Mouse (Mus musculus): Measurements from ENCODE around the gene March1. TPM values are rescaled to one million over a fixed set of nuclear protein-coding genes. Genes with fewer than 3 reads are reported as not detected.

March1 gene
- polyA plus RNA-seq, 1 experiment from 2014 or later, result 0.78 TPM

- Histone ChIP-seq H3K9me3 (ENCODE audit: control insufficient read depth, low read length) (no peaks in the 10 kb centered on the region), H3K4me3 (ENCODE audit: control insufficient read depth in 1 of 2, insufficient read depth in 1 of 2, low read depth in 1 of 2, low read length in 2 of 2) (no peak overlapping the region), H3K36me3 (ENCODE audit: control insufficient read depth, insufficient read depth, low read length) (no peaks in the 10 kb centered on the region), H3K4me2 (ENCODE audit: low read length) (no peak overlapping the region), H3K27me3 (ENCODE audit: control insufficient read depth, insufficient read depth, low read length) (no peaks in the 10 kb centered on the region), H3K9ac (ENCODE audit: low read length) (no peak overlapping the region), H3K27ac (replicated peaks in 1 of 2; ENCODE audit: control insufficient read depth in 1 of 2, insufficient read depth in 1 of 2, low read depth in 2 of 2, low read length in 2 of 2) (no peak overlapping the region), H3K4me1 (ENCODE audit: control insufficient read depth in 2 of 2, insufficient read depth in 2 of 2, low read length in 2 of 2) (no peaks in the 10 kb centered on the region)
- whole genome bisulfite sequencing, result 92% methylated on average over 1 of the region's 1 CpGs
- no peak for ATAC-seq (ENCODE audit: insufficient number of reproducible peaks, insufficient read depth, low FRiP score, low read depth)
Observed at GRCm38 (mm10) chr8:66179336-66179735, 561.6 kb downstream of the March1 start.

- ATAC-seq (ENCODE audit: insufficient number of reproducible peaks, insufficient read depth, low FRiP score, low read depth), result no peak
- no peak overlapping the region for H3K27ac ChIP-seq (replicated peaks in 1 of 2; ENCODE audit: control insufficient read depth in 1 of 2, insufficient read depth in 1 of 2, low read depth in 2 of 2, low read length in 2 of 2)
- no peak overlapping the region for H3K4me2 ChIP-seq (ENCODE audit: low read length)
- no peaks in the 10 kb centered on the region for H3K36me3 ChIP-seq (ENCODE audit: control insufficient read depth, insufficient read depth, low read length)
- H3K27me3 ChIP-seq (ENCODE audit: control insufficient read depth, insufficient read depth, low read length), result no peaks in the 10 kb centered on the region
- no peak overlapping the region for H3K4me3 ChIP-seq (ENCODE audit: control insufficient read depth in 1 of 2, insufficient read depth in 1 of 2, low read depth in 1 of 2, low read length in 2 of 2)
- no peaks in the 10 kb centered on the region for H3K4me1 ChIP-seq (ENCODE audit: control insufficient read depth in 2 of 2, insufficient read depth in 2 of 2, low read length in 2 of 2)
- H3K9me3 ChIP-seq (ENCODE audit: control insufficient read depth, low read length), result no peaks in the 10 kb centered on the region
- WGBS, result 30% methylated on average over 4 of the region's 4 CpGs
- H3K9ac ChIP-seq (ENCODE audit: low read length), result no peak overlapping the region
Observed at GRCm38 (mm10) chr8:66181265-66181664, 563.6 kb downstream of the March1 start.

GRCm38 (mm10) chr8:66182257-66182656, 564.6 kb downstream of the March1 start:
- Histone ChIP-seq H3K9me3 (ENCODE audit: control insufficient read depth, low read length) (no peaks in the 10 kb centered on the region), H3K27ac (replicated peaks in 1 of 2; ENCODE audit: control insufficient read depth in 1 of 2, insufficient read depth in 1 of 2, low read depth in 2 of 2, low read length in 2 of 2) (no peak overlapping the region), H3K4me2 (ENCODE audit: low read length) (no peak overlapping the region), H3K9ac (ENCODE audit: low read length) (no peak overlapping the region), H3K36me3 (ENCODE audit: control insufficient read depth, insufficient read depth, low read length) (no peaks in the 10 kb centered on the region), H3K4me3 (ENCODE audit: control insufficient read depth in 1 of 2, insufficient read depth in 1 of 2, low read depth in 1 of 2, low read length in 2 of 2) (no peak overlapping the region), H3K27me3 (ENCODE audit: control insufficient read depth, insufficient read depth, low read length) (no peaks in the 10 kb centered on the region), H3K4me1 (ENCODE audit: control insufficient read depth in 2 of 2, insufficient read depth in 2 of 2, low read length in 2 of 2) (no peaks in the 10 kb centered on the region)
- no peak for ATAC-seq (ENCODE audit: insufficient number of reproducible peaks, insufficient read depth, low FRiP score, low read depth)
- WGBS, result 63% methylated on average over 3 of the region's 3 CpGs

- H3K36me3 ChIP-seq (ENCODE audit: control insufficient read depth, insufficient read depth, low read length), result no peaks in the 10 kb centered on the region
- ATAC-seq (ENCODE audit: insufficient number of reproducible peaks, insufficient read depth, low FRiP score, low read depth), result no peak
- H3K4me1 ChIP-seq (ENCODE audit: control insufficient read depth in 2 of 2, insufficient read depth in 2 of 2, low read length in 2 of 2), result no peaks in the 10 kb centered on the region
- no peaks in the 10 kb centered on the region for H3K27me3 ChIP-seq (ENCODE audit: control insufficient read depth, insufficient read depth, low read length)
- 69% methylated on average over 2 of the region's 2 CpGs for WGBS
- H3K9me3 ChIP-seq (ENCODE audit: control insufficient read depth, low read length), result no peaks in the 10 kb centered on the region
- no peak overlapping the region for H3K4me3 ChIP-seq (ENCODE audit: control insufficient read depth in 1 of 2, insufficient read depth in 1 of 2, low read depth in 1 of 2, low read length in 2 of 2)
- H3K4me2 ChIP-seq (ENCODE audit: low read length), result no peak overlapping the region
- no peak overlapping the region for H3K27ac ChIP-seq (replicated peaks in 1 of 2; ENCODE audit: control insufficient read depth in 1 of 2, insufficient read depth in 1 of 2, low read depth in 2 of 2, low read length in 2 of 2)
- H3K9ac ChIP-seq (ENCODE audit: low read length), result no peak overlapping the region
Observed at GRCm38 (mm10) chr8:66183454-66183853, 565.8 kb downstream of the March1 start.

GRCm38 (mm10) chr8:66185226-66185625, 567.5 kb downstream of the March1 start:
- Histone ChIP-seq H3K9ac (ENCODE audit: low read length) (no peak overlapping the region), H3K27ac (replicated peaks in 1 of 2; ENCODE audit: control insufficient read depth in 1 of 2, insufficient read depth in 1 of 2, low read depth in 2 of 2, low read length in 2 of 2) (no peak overlapping the region), H3K4me2 (ENCODE audit: low read length) (no peak overlapping the region), H3K36me3 (ENCODE audit: control insufficient read depth, insufficient read depth, low read length) (no peaks in the 10 kb centered on the region), H3K4me3 (ENCODE audit: control insufficient read depth in 1 of 2, insufficient read depth in 1 of 2, low read depth in 1 of 2, low read length in 2 of 2) (no peak overlapping the region), H3K4me1 (ENCODE audit: control insufficient read depth in 2 of 2, insufficient read depth in 2 of 2, low read length in 2 of 2) (no peaks in the 10 kb centered on the region), H3K9me3 (ENCODE audit: control insufficient read depth, low read length) (no peaks in the 10 kb centered on the region), H3K27me3 (ENCODE audit: control insufficient read depth, insufficient read depth, low read length) (no peaks in the 10 kb centered on the region)
- no peak for ATAC-seq (ENCODE audit: insufficient number of reproducible peaks, insufficient read depth, low FRiP score, low read depth)
- 89% methylated on average over 2 of the region's 2 CpGs for WGBS

GRCm38 (mm10) chr8:66194416-66194815, 576.7 kb downstream of the March1 start:
- no peak for ATAC-seq (ENCODE audit: insufficient number of reproducible peaks, insufficient read depth, low FRiP score, low read depth)
- Histone ChIP-seq H3K36me3 (ENCODE audit: control insufficient read depth, insufficient read depth, low read length) (no peaks in the 10 kb centered on the region), H3K4me3 (ENCODE audit: control insufficient read depth in 1 of 2, insufficient read depth in 1 of 2, low read depth in 1 of 2, low read length in 2 of 2) (no peak overlapping the region), H3K4me1 (ENCODE audit: control insufficient read depth in 2 of 2, insufficient read depth in 2 of 2, low read length in 2 of 2) (no peaks in the 10 kb centered on the region), H3K27ac (replicated peaks in 1 of 2; ENCODE audit: control insufficient read depth in 1 of 2, insufficient read depth in 1 of 2, low read depth in 2 of 2, low read length in 2 of 2) (no peak overlapping the region), H3K9me3 (ENCODE audit: control insufficient read depth, low read length) (no peaks in the 10 kb centered on the region), H3K4me2 (ENCODE audit: low read length) (no peak overlapping the region), H3K27me3 (ENCODE audit: control insufficient read depth, insufficient read depth, low read length) (no peaks in the 10 kb centered on the region), H3K9ac (ENCODE audit: low read length) (no peak overlapping the region)
- 75% methylated on average over 2 of the region's 2 CpGs for WGBS

GRCm38 (mm10) chr8:66200169-66200568, 582.5 kb downstream of the March1 start:
- no peaks in the 10 kb centered on the region for H3K9me3 ChIP-seq (ENCODE audit: control insufficient read depth, low read length)
- H3K4me3 ChIP-seq (ENCODE audit: control insufficient read depth in 1 of 2, insufficient read depth in 1 of 2, low read depth in 1 of 2, low read length in 2 of 2), result no peak overlapping the region
- H3K27me3 ChIP-seq (ENCODE audit: control insufficient read depth, insufficient read depth, low read length), result no peaks in the 10 kb centered on the region
- no peaks in the 10 kb centered on the region for H3K36me3 ChIP-seq (ENCODE audit: control insufficient read depth, insufficient read depth, low read length)
- no peak overlapping the region for H3K27ac ChIP-seq (replicated peaks in 1 of 2; ENCODE audit: control insufficient read depth in 1 of 2, insufficient read depth in 1 of 2, low read depth in 2 of 2, low read length in 2 of 2)
- 80% methylated on average over 3 of the region's 3 CpGs for WGBS
- H3K4me2 ChIP-seq (ENCODE audit: low read length), result no peak overlapping the region
- H3K4me1 ChIP-seq (ENCODE audit: control insufficient read depth in 2 of 2, insufficient read depth in 2 of 2, low read length in 2 of 2), result no peaks in the 10 kb centered on the region
- H3K9ac ChIP-seq (ENCODE audit: low read length), result no peak overlapping the region
- ATAC-seq (ENCODE audit: insufficient number of reproducible peaks, insufficient read depth, low FRiP score, low read depth), result no peak

GRCm38 (mm10) chr8:66203814-66204438, 586.2 kb downstream of the March1 start:
- Histone ChIP-seq H3K4me1 (ENCODE audit: control insufficient read depth in 2 of 2, insufficient read depth in 2 of 2, low read length in 2 of 2) (no peaks in the 10 kb centered on the region), H3K36me3 (ENCODE audit: control insufficient read depth, insufficient read depth, low read length) (no peaks in the 10 kb centered on the region), H3K27ac (replicated peaks in 1 of 2; ENCODE audit: control insufficient read depth in 1 of 2, insufficient read depth in 1 of 2, low read depth in 2 of 2, low read length in 2 of 2) (no peak overlapping the region), H3K4me3 (ENCODE audit: control insufficient read depth in 1 of 2, insufficient read depth in 1 of 2, low read depth in 1 of 2, low read length in 2 of 2) (no peak overlapping the region), H3K4me2 (ENCODE audit: low read length) (no peak overlapping the region), H3K27me3 (ENCODE audit: control insufficient read depth, insufficient read depth, low read length) (no peaks in the 10 kb centered on the region), H3K9me3 (ENCODE audit: control insufficient read depth, low read length) (no peaks in the 10 kb centered on the region), H3K9ac (ENCODE audit: low read length) (no peak overlapping the region)
- ATAC-seq (ENCODE audit: insufficient number of reproducible peaks, insufficient read depth, low FRiP score, low read depth), result no peak
- 82% methylated on average over 7 of the region's 7 CpGs for WGBS

Data from heart, embryonic 14.5 days (tissue).